ENCODE assay signal across 40 mouse cellular contexts in genomic region chr6:86456727-86457126, GRCm38 (mm10). TPM values are rescaled to one million over a fixed set of nuclear protein-coding genes. Genes with fewer than 3 reads are reported as not detected.
"Had no signal": no experiment of that assay in that cellular context is flagged by ENCODE, and none has a peak within 500 bp of the region (broad histone marks: within the 10 kb centered on the region; RNA-seq: fewer than 3 reads in every experiment).

No protein-coding gene starts in this region.

- H3K27me3 ChIP-seq: limb, embryonic 12.5 days; limb, embryonic 13.5 days; limb, embryonic 15.5 days; liver, embryonic 12.5 days; liver, embryonic 13.5 days; liver, embryonic 15.5 days; lung, embryonic 15.5 days; megakaryocyte, embryonic 14.5 days; midbrain, embryonic 12.5 days; midbrain, embryonic 13.5 days; midbrain, embryonic 15.5 days had no signal

- H3K9ac ChIP-seq: limb, embryonic 12.5 days; limb, embryonic 13.5 days; limb, embryonic 15.5 days; liver, embryonic 13.5 days; liver, embryonic 14.5 days; liver, embryonic 15.5 days; liver, postnatal 0 days; lung, embryonic 14.5 days; lung, embryonic 15.5 days; midbrain, embryonic 12.5 days; midbrain, embryonic 13.5 days; midbrain, embryonic 15.5 days had no signal

- H3K4me3 ChIP-seq: left cerebral cortex, adult 2 months; limb, embryonic 10.5 days; limb, embryonic 12.5 days; limb, embryonic 13.5 days; limb, embryonic 15.5 days; liver, embryonic 12.5 days; liver, embryonic 13.5 days; liver, embryonic 15.5 days; lung, embryonic 15.5 days; megakaryocyte, embryonic 14.5 days; midbrain, embryonic 10.5 days; midbrain, embryonic 12.5 days; midbrain, embryonic 13.5 days; midbrain, embryonic 15.5 days; myocyte had no signal

- DNase-seq: left cerebral cortex, postnatal 4 days; liver; liver, embryonic 13.5 days; liver, postnatal 0 days; lung, adult 18-20 months; lung, adult 2 months; lung, embryonic 14.5 days; lung, postnatal 10 days; lung, postnatal 14 days; lung, postnatal 36 days; lung, postnatal 4 days; midbrain, embryonic 14.5 days had no signal

- H3K4me2 ChIP-seq: limb, embryonic 12.5 days; limb, embryonic 13.5 days; limb, embryonic 15.5 days; liver, embryonic 11.5 days; liver, embryonic 12.5 days; liver, embryonic 13.5 days; liver, embryonic 15.5 days; lung, embryonic 14.5 days; lung, embryonic 15.5 days; midbrain, embryonic 11.5 days; midbrain, embryonic 12.5 days; midbrain, embryonic 13.5 days; midbrain, embryonic 15.5 days had no signal

- H3K9me3 ChIP-seq: limb, embryonic 10.5 days; limb, embryonic 12.5 days; limb, embryonic 13.5 days; limb, embryonic 15.5 days; liver, embryonic 12.5 days; liver, embryonic 13.5 days; liver, embryonic 15.5 days; lung, embryonic 15.5 days; megakaryocyte, embryonic 14.5 days; midbrain, embryonic 10.5 days; midbrain, embryonic 12.5 days; midbrain, embryonic 13.5 days; midbrain, embryonic 15.5 days had no signal

- H3K27ac ChIP-seq: left cerebral cortex, adult 2 months; limb, embryonic 10.5 days; limb, embryonic 12.5 days; limb, embryonic 13.5 days; limb, embryonic 15.5 days; liver, embryonic 12.5 days; liver, embryonic 13.5 days; liver, embryonic 14.5 days; liver, embryonic 15.5 days; lung, embryonic 15.5 days; macrophage; midbrain, embryonic 10.5 days; midbrain, embryonic 12.5 days; midbrain, embryonic 13.5 days; midbrain, embryonic 15.5 days had no signal

- H3K4me1 ChIP-seq: limb, embryonic 10.5 days; limb, embryonic 12.5 days; limb, embryonic 13.5 days; limb, embryonic 15.5 days; liver, embryonic 15.5 days; lung, embryonic 15.5 days; midbrain, embryonic 10.5 days; midbrain, embryonic 12.5 days; midbrain, embryonic 13.5 days; midbrain, embryonic 15.5 days had no signal

RNA-seq across cellular contexts. Expression of gene Gm44790, which starts 30.3 kb away (rescaled TPM):
- total RNA-seq: left cerebral cortex, adult 2 months; left cerebral cortex, postnatal 25 days; left cerebral cortex, postnatal 36 days; left cerebral cortex, postnatal 4 days; megakaryocyte progenitor cell, adult 5-6 weeks; megakaryocyte, adult 5-6 weeks; megakaryocyte-erythroid progenitor cell, adult 5-6 weeks had no signal
- polyA plus RNA-seq: limb, embryonic 10.5 days; limb, embryonic 12.5 days; limb, embryonic 13.5 days; liver, embryonic 11.5 days; liver, embryonic 12.5 days; liver, embryonic 13.5 days; liver, embryonic 15.5 days; liver, embryonic 16.5 days; liver, postnatal 0 days; lung, embryonic 16.5 days; lung, postnatal 0 days; macrophage; midbrain, embryonic 11.5 days; midbrain, embryonic 13.5 days; midbrain, embryonic 14.5 days; midbrain, embryonic 15.5 days; midbrain, embryonic 16.5 days; myocyte; neural tube, embryonic 11.5 days had no signal
